30 mouse cellular contexts compared by ENCODE assay signal in genomic region chr1:36696411-36696810, GRCm38 (mm10). TPM values are rescaled to one million over a fixed set of nuclear protein-coding genes. Genes with fewer than 3 reads are reported as not detected.
DNase-seq lines count a peak whose midpoint lies in the region; ATAC-seq and TF ChIP-seq lines count a peak whose summit lies in the region.
"Had no signal": no experiment of that assay in that cellular context is flagged by ENCODE, and none has a peak within 500 bp of the region (broad histone marks: within the 10 kb centered on the region; RNA-seq: fewer than 3 reads in every experiment).

No protein-coding gene starts in this region.

- TF ChIP-seq CTCF in hindbrain, postnatal 0 days (IDR thresholded peaks at IDR 0.05; ENCODE audit: low read depth) = peak; percentile 39
- no peak for TF ChIP-seq CTCF in lung, postnatal 0 days (IDR thresholded peaks at IDR 0.05)

- no peaks in the 10 kb centered on the region for H3K27me3 ChIP-seq in embryonic facial prominence, embryonic 14.5 days (replicated peaks; ENCODE audit: control insufficient read depth, insufficient read depth, low read length)
- no peaks in the 10 kb centered on the region for H3K27me3 ChIP-seq in embryonic facial prominence, embryonic 10.5 days (replicated peaks; ENCODE audit: low read depth, poor library complexity, severe bottlenecking)
- H3K27me3 ChIP-seq in hindbrain, postnatal 0 days (ENCODE audit: insufficient read depth, low read length) = no peaks in the 10 kb centered on the region
- H3K27me3 ChIP-seq in hindbrain, embryonic 14.5 days (ENCODE audit: control insufficient read depth, insufficient read depth, low read length) = no peaks in the 10 kb centered on the region
- no peaks in the 10 kb centered on the region for H3K27me3 ChIP-seq in lung, postnatal 0 days (replicated peaks; ENCODE audit: insufficient read depth, low read length)
- H3K27me3 ChIP-seq: embryonic facial prominence, embryonic 15.5 days; forebrain, embryonic 13.5 days; heart, embryonic 12.5 days; hindbrain, embryonic 12.5 days; limb, embryonic 12.5 days had no signal

- no peaks in the 10 kb centered on the region for H3K9me3 ChIP-seq in embryonic facial prominence, embryonic 14.5 days (ENCODE audit: control insufficient read depth, low read length)
- no peaks in the 10 kb centered on the region for H3K9me3 ChIP-seq in embryonic facial prominence, embryonic 10.5 days
- no peaks in the 10 kb centered on the region for H3K9me3 ChIP-seq in hindbrain, postnatal 0 days (ENCODE audit: low read length)
- H3K9me3 ChIP-seq in hindbrain, embryonic 14.5 days (ENCODE audit: control insufficient read depth, low read length) = no peaks in the 10 kb centered on the region
- no peaks in the 10 kb centered on the region for H3K9me3 ChIP-seq in lung, postnatal 0 days (ENCODE audit: low read length)
- H3K9me3 ChIP-seq: embryonic facial prominence, embryonic 15.5 days; forebrain, embryonic 13.5 days; heart, embryonic 12.5 days; hindbrain, embryonic 12.5 days; limb, embryonic 12.5 days had no signal

- DNase-seq in embryonic facial prominence, embryonic 14.5 days (ENCODE audit: low spot score) = no peak
- DNase-seq in embryonic facial prominence, embryonic 10.5 days (ENCODE audit: low spot score) = no peak
- no peak for DNase-seq in hindbrain, postnatal 0 days (ENCODE audit: low spot score)
- no peak for DNase-seq in hindbrain, embryonic 14.5 days (ENCODE audit: low spot score)
- peak; percentile 7 for DNase-seq in lung, postnatal 0 days (ENCODE audit: low spot score)
- no peak for DNase-seq in lung, postnatal 10 days
- DNase-seq: adrenal gland, adult 8-10 months; cerebellum, adult 11-12 months; cerebellum, adult 9-11 months; embryo, embryonic 11 days; gastrocnemius, postnatal 25 days; heart, adult 11 months; heart, postnatal 36 days; kidney, postnatal 25 days; lung, adult 2 months; lung, postnatal 36 days; thymus, postnatal 4 days had no signal

- H3K4me1 ChIP-seq in embryonic facial prominence, embryonic 14.5 days (ENCODE audit: control insufficient read depth, insufficient read depth, low read length) = peaks cover 6% of the 10 kb centered on the region
- peaks cover 10% of the 10 kb centered on the region for H3K4me1 ChIP-seq in embryonic facial prominence, embryonic 10.5 days
- H3K4me1 ChIP-seq in hindbrain, postnatal 0 days (ENCODE audit: insufficient read depth, low read length) = peaks cover 6% of the 10 kb centered on the region
- H3K4me1 ChIP-seq in hindbrain, embryonic 14.5 days (replicated peaks; ENCODE audit: control insufficient read depth, insufficient read depth, low read length) = peaks cover 6% of the 10 kb centered on the region
- peaks cover 4% of the 10 kb centered on the region; the same call in 1 of the 2 replicates for H3K4me1 ChIP-seq in lung, postnatal 0 days (ENCODE audit: insufficient read depth, low read depth, low read length)

- H3K4me3 ChIP-seq in embryonic facial prominence, embryonic 14.5 days (ENCODE audit: low read depth, low read length) = no peak overlapping the region
- no peak overlapping the region for H3K4me3 ChIP-seq in embryonic facial prominence, embryonic 10.5 days
- no peak overlapping the region for H3K4me3 ChIP-seq in hindbrain, postnatal 0 days (ENCODE audit: low read length)
- H3K4me3 ChIP-seq in hindbrain, embryonic 14.5 days (replicated peaks; ENCODE audit: low read length) = no peak overlapping the region
- no peak overlapping the region for H3K4me3 ChIP-seq in lung, postnatal 0 days (ENCODE audit: low read depth, low read length)
- H3K4me3 ChIP-seq: embryonic facial prominence, embryonic 15.5 days; forebrain, embryonic 13.5 days; heart, embryonic 12.5 days; hindbrain, embryonic 12.5 days; limb, embryonic 12.5 days had no signal

- H3K36me3 ChIP-seq in embryonic facial prominence, embryonic 14.5 days (ENCODE audit: control insufficient read depth, insufficient read depth, low read length) = peaks cover 55% of the 10 kb centered on the region
- peaks cover 62% of the 10 kb centered on the region for H3K36me3 ChIP-seq in embryonic facial prominence, embryonic 10.5 days (replicated peaks)
- H3K36me3 ChIP-seq in hindbrain, postnatal 0 days (ENCODE audit: insufficient read depth, low read length) = peaks cover 34% of the 10 kb centered on the region
- H3K36me3 ChIP-seq in hindbrain, embryonic 14.5 days (replicated peaks; ENCODE audit: control insufficient read depth, insufficient read depth) = peaks cover 58% of the 10 kb centered on the region
- H3K36me3 ChIP-seq in lung, postnatal 0 days (ENCODE audit: insufficient read depth, low read length) = 0 out of 2 replicates have a peak, but pooled peaks cover 4% of the 10 kb centered on the region

- 0 out of 2 replicates have a peak overlapping the region, but pooled peaks have one; percentile 4 for H3K9ac ChIP-seq in embryonic facial prominence, embryonic 14.5 days (ENCODE audit: low read depth, low read length)
- H3K9ac ChIP-seq in hindbrain, postnatal 0 days (replicated peaks; ENCODE audit: low read length) = no peak overlapping the region
- H3K9ac ChIP-seq in hindbrain, embryonic 14.5 days = no peak overlapping the region
- H3K9ac ChIP-seq in lung, postnatal 0 days (replicated peaks; ENCODE audit: low read depth) = no peak overlapping the region
- H3K9ac ChIP-seq: embryonic facial prominence, embryonic 15.5 days; forebrain, embryonic 13.5 days; heart, embryonic 12.5 days; hindbrain, embryonic 12.5 days; limb, embryonic 12.5 days had no signal

- no peak for TF ChIP-seq EP300 in lung, postnatal 0 days (IDR thresholded peaks at IDR 0.05)

- WGBS in embryonic facial prominence, embryonic 14.5 days = 60% methylated on average over 6 of the region's 6 CpGs
- 67% methylated on average over 6 of the region's 6 CpGs for WGBS in embryonic facial prominence, embryonic 10.5 days
- 68% methylated on average over 6 of the region's 6 CpGs for WGBS in hindbrain, postnatal 0 days
- WGBS in hindbrain, embryonic 14.5 days = 74% methylated on average over 6 of the region's 6 CpGs
- WGBS in lung, postnatal 0 days = 59% methylated on average over 6 of the region's 6 CpGs

- no peak overlapping the region for H3K27ac ChIP-seq in embryonic facial prominence, embryonic 14.5 days (replicated peaks; ENCODE audit: low read depth, low read length)
- H3K27ac ChIP-seq in embryonic facial prominence, embryonic 10.5 days (replicated peaks) = no peak overlapping the region
- no peak overlapping the region for H3K27ac ChIP-seq in hindbrain, postnatal 0 days
- H3K27ac ChIP-seq in hindbrain, embryonic 14.5 days = no peak overlapping the region
- no peak overlapping the region for H3K27ac ChIP-seq in lung, postnatal 0 days (ENCODE audit: low read length)
- H3K27ac ChIP-seq: embryonic facial prominence, embryonic 15.5 days; forebrain, embryonic 13.5 days; hindbrain, embryonic 12.5 days; limb, embryonic 12.5 days had no signal

- no peak overlapping the region for H3K4me2 ChIP-seq in embryonic facial prominence, embryonic 14.5 days (ENCODE audit: low read depth, low read length)
- H3K4me2 ChIP-seq in hindbrain, postnatal 0 days (ENCODE audit: low read depth, low read length) = no peak overlapping the region
- H3K4me2 ChIP-seq in hindbrain, embryonic 14.5 days (replicated peaks) = no peak overlapping the region
- no peak overlapping the region for H3K4me2 ChIP-seq in lung, postnatal 0 days (replicated peaks; ENCODE audit: low read depth, low read length)
- H3K4me2 ChIP-seq: embryonic facial prominence, embryonic 15.5 days; forebrain, embryonic 13.5 days; heart, embryonic 12.5 days; hindbrain, embryonic 12.5 days; limb, embryonic 12.5 days; liver, embryonic 11.5 days; midbrain, embryonic 11.5 days had no signal

- no peak for ATAC-seq in embryonic facial prominence, embryonic 14.5 days (ENCODE audit: low read depth)
- no peak for ATAC-seq in hindbrain, postnatal 0 days
- no peak for ATAC-seq in hindbrain, embryonic 14.5 days (ENCODE audit: low FRiP score)
- ATAC-seq in lung, postnatal 0 days = no peak
- no peak for ATAC-seq in activated CD4-positive, CD25-positive, alpha-beta regulatory T cell, adult 4 months
- ATAC-seq: forebrain, embryonic 13.5 days; intestine, postnatal 0 days had no signal

RNA-seq across cellular contexts. Expression of gene Cox5b, which starts 5.2 kb away (rescaled TPM):
- 579 and 661 TPM in 2 replicates for polyA plus RNA-seq in embryonic facial prominence, embryonic 14.5 days (2014; fragmentation: Nextera tagmentation; extraction: Ambion mirVana)
- polyA plus RNA-seq in embryonic facial prominence, embryonic 10.5 days (2016; fragmentation: Nextera tagmentation; extraction: Ambion mirVana) = 515 and 522 TPM in 2 replicates
- 346 and 404 TPM in 2 replicates for total RNA-seq in hindbrain, postnatal 0 days (2014; rRNA removed)
- polyA plus RNA-seq in hindbrain, postnatal 0 days (2015; fragmentation: Nextera tagmentation; extraction: Ambion mirVana) = 977 and 1,021 TPM in 2 replicates
- 772 and 811 TPM in 2 replicates for polyA plus RNA-seq in hindbrain, embryonic 14.5 days (2014; fragmentation: Nextera tagmentation; extraction: Ambion mirVana)
- 408 and 474 TPM in 2 replicates for polyA plus RNA-seq in lung, postnatal 0 days (2015; fragmentation: Nextera tagmentation; extraction: Ambion mirVana)
- polyA plus RNA-seq in activated CD4-positive, CD25-positive, alpha-beta regulatory T cell, adult 4 months (2017; shearing (Covaris generic)) = 100 to 1,000 TPM; 325 to 418 TPM

RNA-seq across cellular contexts. Expression of gene Fam178b, which starts 13.4 kb away (rescaled TPM):
- polyA plus RNA-seq in embryonic facial prominence, embryonic 14.5 days (2014; fragmentation: Nextera tagmentation; extraction: Ambion mirVana) = 1.0 and 1.6 TPM in 2 replicates
- 0.57 and 0.65 TPM in 2 replicates for polyA plus RNA-seq in embryonic facial prominence, embryonic 10.5 days (2016; fragmentation: Nextera tagmentation; extraction: Ambion mirVana)
- not detected in 2 replicates for total RNA-seq in hindbrain, postnatal 0 days (2014; rRNA removed)
- polyA plus RNA-seq in hindbrain, postnatal 0 days (2015; fragmentation: Nextera tagmentation; extraction: Ambion mirVana) = 0.21 and 0.41 TPM in 2 replicates
- polyA plus RNA-seq in hindbrain, embryonic 14.5 days (2014; fragmentation: Nextera tagmentation; extraction: Ambion mirVana) = not detected in 2 replicates
- polyA plus RNA-seq in lung, postnatal 0 days (2015; fragmentation: Nextera tagmentation; extraction: Ambion mirVana) = 4.7 and 5.1 TPM in 2 replicates
- polyA plus RNA-seq in activated CD4-positive, CD25-positive, alpha-beta regulatory T cell, adult 4 months (2017; shearing (Covaris generic)) = not detected
- total RNA-seq: layer of hippocampus, adult 18-20 months; left cerebral cortex, adult 18-20 months had no signal
- polyA plus RNA-seq: neural tube, embryonic 14.5 days had no signal

RNA-seq across cellular contexts. Expression of gene 4933424G06Rik, which starts 13.5 kb away (rescaled TPM):
- not detected in 2 replicates for polyA plus RNA-seq in embryonic facial prominence, embryonic 14.5 days (2014; fragmentation: Nextera tagmentation; extraction: Ambion mirVana)
- not detected in 2 replicates for polyA plus RNA-seq in embryonic facial prominence, embryonic 10.5 days (2016; fragmentation: Nextera tagmentation; extraction: Ambion mirVana)
- not detected in 2 replicates for total RNA-seq in hindbrain, postnatal 0 days (2014; rRNA removed)
- polyA plus RNA-seq in hindbrain, postnatal 0 days (2015; fragmentation: Nextera tagmentation; extraction: Ambion mirVana) = 0.77 and 0.89 TPM in 2 replicates
- polyA plus RNA-seq in hindbrain, embryonic 14.5 days (2014; fragmentation: Nextera tagmentation; extraction: Ambion mirVana) = 0.48 and 0.54 TPM in 2 replicates
- 0.11 TPM in 1 of 2 replicates, not detected in the other for polyA plus RNA-seq in lung, postnatal 0 days (2015; fragmentation: Nextera tagmentation; extraction: Ambion mirVana)
- polyA plus RNA-seq in activated CD4-positive, CD25-positive, alpha-beta regulatory T cell, adult 4 months (2017; shearing (Covaris generic)) = not detected
- total RNA-seq: adrenal gland, adult 8-10 months; heart, postnatal 36 days; layer of hippocampus, adult 18-20 months had no signal
- polyA plus RNA-seq: forebrain, embryonic 13.5 days; heart, embryonic 12.5 days; hindbrain, embryonic 12.5 days; intestine, postnatal 0 days; kidney, embryonic 14.5 days; liver, embryonic 11.5 days; lung, adult 2 months had no signal

RNA-seq across cellular contexts. Expression of gene Actr1b, which starts 17.8 kb away (rescaled TPM):
- 92.7 and 96.4 TPM in 2 replicates for polyA plus RNA-seq in embryonic facial prominence, embryonic 14.5 days (2014; fragmentation: Nextera tagmentation; extraction: Ambion mirVana)
- 137 and 141 TPM in 2 replicates for polyA plus RNA-seq in embryonic facial prominence, embryonic 10.5 days (2016; fragmentation: Nextera tagmentation; extraction: Ambion mirVana)
- total RNA-seq in hindbrain, postnatal 0 days (2014; rRNA removed) = 174 and 178 TPM in 2 replicates
- 117 and 119 TPM in 2 replicates for polyA plus RNA-seq in hindbrain, postnatal 0 days (2015; fragmentation: Nextera tagmentation; extraction: Ambion mirVana)
- 95.0 and 97.4 TPM in 2 replicates for polyA plus RNA-seq in hindbrain, embryonic 14.5 days (2014; fragmentation: Nextera tagmentation; extraction: Ambion mirVana)
- 68.2 and 75.8 TPM in 2 replicates for polyA plus RNA-seq in lung, postnatal 0 days (2015; fragmentation: Nextera tagmentation; extraction: Ambion mirVana)
- polyA plus RNA-seq in activated CD4-positive, CD25-positive, alpha-beta regulatory T cell, adult 4 months (2017; shearing (Covaris generic)) = 10 to 100 TPM; 41.9 to 51.7 TPM
